Mouse (Mus musculus): ENCODE measurements around the gene Madcam1. TPM values are rescaled to one million over a fixed set of nuclear protein-coding genes. Genes with fewer than 3 reads are reported as not detected.
A peak's percentile ranks its signal among the peaks of the same experiment; 100 is the strongest.

Madcam1 gene
- polyA plus RNA-seq, 1 experiment from 2014 or later = 8.5 TPM

GRCm38 (mm10) chr10:79714996-79715395 is 50.6 kb downstream of the Madcam1 start:
- no peak overlapping the region for H3K4me2 ChIP-seq (ENCODE audit: low read depth, low read length)
- no peak for ATAC-seq (ENCODE audit: low read depth)
- H3K27me3 ChIP-seq (replicated peaks; ENCODE audit: control insufficient read depth, insufficient read depth, low read length) = peaks cover 47% of the 10 kb centered on the region

DNA sequence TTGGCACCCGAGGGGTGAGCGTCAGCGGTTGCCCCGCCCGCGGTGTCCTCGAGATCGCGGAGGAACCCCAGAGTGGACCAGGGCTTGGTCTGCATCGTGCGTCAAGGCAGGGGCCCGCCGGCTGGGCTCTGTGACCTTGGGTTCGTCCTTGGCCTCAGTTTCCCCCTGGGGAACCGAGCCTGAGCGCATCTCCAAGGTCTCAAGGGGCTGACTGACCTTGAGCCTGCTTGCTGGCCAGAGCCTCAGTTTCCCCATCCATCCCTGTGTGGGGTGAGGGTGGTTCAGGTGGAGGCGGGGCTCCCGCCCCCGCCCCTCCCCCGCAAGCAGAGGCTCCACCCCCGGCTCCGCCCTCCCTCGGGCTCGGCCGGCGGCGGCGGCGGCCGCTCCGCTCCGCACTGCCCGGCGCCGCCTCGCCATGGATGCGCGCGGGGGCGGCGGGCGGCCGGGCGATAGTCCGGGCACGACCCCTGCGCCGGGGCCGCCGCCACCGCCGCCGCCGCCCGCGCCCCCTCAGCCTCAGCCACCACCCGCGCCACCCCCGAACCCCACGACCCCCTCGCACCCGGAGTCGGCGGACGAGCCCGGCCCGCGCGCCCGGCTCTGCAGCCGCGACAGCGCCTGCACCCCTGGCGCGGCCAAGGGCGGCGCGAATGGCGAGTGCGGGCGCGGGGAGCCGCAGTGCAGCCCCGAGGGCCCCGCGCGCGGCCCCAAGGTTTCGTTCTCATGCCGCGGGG is 52.1 kb downstream of the Madcam1 start, which contains the start of gene Hcn2:
Hcn2 (plus strand) TSS at position 381 of the 734 bp plus-strand sequence.
- H3K4me3 ChIP-seq (ENCODE audit: low read depth, low read length) = peak within 1 kb of the TSS; percentile 57
- peak within 1 kb of the TSS; percentile 52; the same call in 1 of the 2 replicates for H3K9ac ChIP-seq (ENCODE audit: low read depth, low read length)
- H3K27ac ChIP-seq (replicated peaks; ENCODE audit: low read depth, low read length) = no peak within 1 kb of the TSS
- peaks cover 47% of the 10 kb centered on the region for H3K27me3 ChIP-seq (replicated peaks; ENCODE audit: control insufficient read depth, insufficient read depth, low read length)
- H3K9me3 ChIP-seq (ENCODE audit: control insufficient read depth, low read length) = no peaks in the 10 kb centered on the region
- peaks cover 8% of the 10 kb centered on the region for H3K36me3 ChIP-seq (ENCODE audit: control insufficient read depth, insufficient read depth, low read length)
- ATAC-seq (ENCODE audit: low read depth) = peak; percentile 17; the same call in 1 of the 2 replicates
- 10% methylated on average over 18 of the region's 91 CpGs for WGBS
- peaks cover 6% of the 10 kb centered on the region; the same call in 1 of the 2 replicates for H3K4me1 ChIP-seq (ENCODE audit: control insufficient read depth, insufficient read depth, low read length)
- no peak for DNase-seq (ENCODE audit: low spot score)
- peak within 1 kb of the TSS; percentile 98 for H3K4me2 ChIP-seq (ENCODE audit: low read depth, low read length)

More at GRCm38 (mm10) chr10:79714996-79715395, 50.6 kb downstream of the Madcam1 start:
- H3K27ac ChIP-seq (replicated peaks; ENCODE audit: low read depth, low read length) = no peak overlapping the region
- peaks cover 23% of the 10 kb centered on the region for H3K36me3 ChIP-seq (ENCODE audit: control insufficient read depth, insufficient read depth, low read length)
- no peaks in the 10 kb centered on the region for H3K9me3 ChIP-seq (ENCODE audit: control insufficient read depth, low read length)
- 61% methylated on average over 4 of the region's 4 CpGs for WGBS
- DNase-seq (ENCODE audit: low spot score) = no peak
- H3K4me1 ChIP-seq (ENCODE audit: control insufficient read depth, insufficient read depth, low read length) = peaks cover 6% of the 10 kb centered on the region; the same call in 1 of the 2 replicates
- no peak overlapping the region for H3K9ac ChIP-seq (ENCODE audit: low read depth, low read length)
- no peak overlapping the region for H3K4me3 ChIP-seq (ENCODE audit: low read depth, low read length)

- WGBS = 7% methylated on average over 6 of the region's 44 CpGs
- Histone ChIP-seq H3K4me2 (ENCODE audit: low read depth, low read length) (peak overlapping the region; percentile 98), H3K27ac (replicated peaks; ENCODE audit: low read depth, low read length) (no peak overlapping the region), H3K9ac (ENCODE audit: low read depth, low read length) (peak overlapping the region; percentile 52; the same call in 1 of the 2 replicates), H3K9me3 (ENCODE audit: control insufficient read depth, low read length) (no peaks in the 10 kb centered on the region), H3K36me3 (ENCODE audit: control insufficient read depth, insufficient read depth, low read length) (peaks cover 3% of the 10 kb centered on the region), H3K4me1 (ENCODE audit: control insufficient read depth, insufficient read depth, low read length) (peaks cover 6% of the 10 kb centered on the region; the same call in 1 of the 2 replicates), H3K27me3 (replicated peaks; ENCODE audit: control insufficient read depth, insufficient read depth, low read length) (peaks cover 47% of the 10 kb centered on the region), H3K4me3 (ENCODE audit: low read depth, low read length) (peak overlapping the region; percentile 57)
- ATAC-seq (ENCODE audit: low read depth) (no peak), DNase-seq (ENCODE audit: low spot score) (no peak)
Measured at GRCm38 (mm10) chr10:79716988-79717355, 52.6 kb downstream of the Madcam1 start.

DNA sequence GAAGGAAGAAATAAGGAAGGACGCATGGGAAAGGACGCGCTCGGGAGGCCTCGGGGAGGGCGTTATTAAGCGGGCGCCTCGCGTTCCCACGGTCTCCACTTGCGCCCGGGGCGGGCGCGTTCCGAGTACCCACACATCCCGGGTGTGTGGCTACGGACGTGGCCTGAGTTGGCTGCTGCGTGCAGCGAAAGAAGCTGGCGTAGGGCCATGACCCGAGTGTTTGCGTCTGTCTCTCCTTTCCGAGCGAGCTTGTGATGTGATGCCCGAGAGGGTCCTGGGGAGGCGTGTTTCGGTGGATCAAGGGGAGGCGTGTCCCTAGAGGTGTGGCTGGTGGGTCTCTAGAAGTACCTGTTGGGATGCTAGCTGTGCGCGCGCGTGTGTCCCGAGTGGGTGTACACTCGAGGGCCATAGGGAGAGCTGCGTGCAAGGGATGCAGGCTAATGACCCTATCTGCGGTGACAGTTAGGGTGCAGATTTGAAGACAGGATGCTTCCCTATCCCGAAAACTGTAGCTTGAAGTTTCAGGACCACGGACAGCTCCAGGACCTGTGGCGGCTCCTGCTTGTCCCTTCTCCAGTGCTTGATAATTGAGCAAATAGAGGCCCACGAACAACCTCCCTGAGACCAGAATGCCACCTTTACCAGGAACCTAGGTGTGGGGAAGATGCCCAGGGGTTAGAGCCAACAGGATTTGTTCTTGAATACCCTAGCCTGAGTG is 53.4 kb downstream of the Madcam1 start:
- ATAC-seq (ENCODE audit: low read depth) (no peak), DNase-seq (ENCODE audit: low spot score) (peak; percentile 81)
- peak overlapping the region; percentile 98 for H3K4me2 ChIP-seq (ENCODE audit: low read depth, low read length)
- H3K36me3 ChIP-seq (ENCODE audit: control insufficient read depth, insufficient read depth, low read length) = no peaks in the 10 kb centered on the region
- peaks cover 6% of the 10 kb centered on the region; the same call in 1 of the 2 replicates for H3K4me1 ChIP-seq (ENCODE audit: control insufficient read depth, insufficient read depth, low read length)
- H3K4me3 ChIP-seq (ENCODE audit: low read depth, low read length) = peak overlapping the region; percentile 57
- peaks cover 47% of the 10 kb centered on the region for H3K27me3 ChIP-seq (replicated peaks; ENCODE audit: control insufficient read depth, insufficient read depth, low read length)
- 3% methylated on average over 39 of the region's 43 CpGs for WGBS
- H3K9ac ChIP-seq (ENCODE audit: low read depth, low read length) = no peak overlapping the region
- no peaks in the 10 kb centered on the region for H3K9me3 ChIP-seq (ENCODE audit: control insufficient read depth, low read length)
- no peak overlapping the region for H3K27ac ChIP-seq (replicated peaks; ENCODE audit: low read depth, low read length)

Other genes starting within 250 kb of the Madcam1 start
- gene Vmn2r83, start 195.8 kb upstream of the Madcam1 start, polyA plus RNA-seq (2014; fragmentation: Nextera tagmentation; extraction: Ambion mirVana) = not detected in 2 replicates
- 18.1 and 19.9 TPM in 2 replicates for gene Plpp2, start 130.8 kb upstream of the Madcam1 start, polyA plus RNA-seq (2014; fragmentation: Nextera tagmentation; extraction: Ambion mirVana)
- 44.6 and 50.9 TPM in 2 replicates for gene Mier2, start 109.4 kb upstream of the Madcam1 start, polyA plus RNA-seq (2014; fragmentation: Nextera tagmentation; extraction: Ambion mirVana)
- not detected in 2 replicates for gene Theg, start 77.2 kb upstream of the Madcam1 start, polyA plus RNA-seq (2014; fragmentation: Nextera tagmentation; extraction: Ambion mirVana)
- gene C2cd4c, start 50.5 kb upstream of the Madcam1 start, polyA plus RNA-seq (2014; fragmentation: Nextera tagmentation; extraction: Ambion mirVana) = 0.09 TPM in 1 of 2 replicates, not detected in the other
- 11.3 and 11.4 TPM in 2 replicates for gene Shc2, start 26.6 kb upstream of the Madcam1 start, polyA plus RNA-seq (2014; fragmentation: Nextera tagmentation; extraction: Ambion mirVana)
- gene Odf3l2, start 18.8 kb upstream of the Madcam1 start, polyA plus RNA-seq (2014; fragmentation: Nextera tagmentation; extraction: Ambion mirVana) = not detected in 2 replicates
- gene Tpgs1, start 4.8 kb downstream of the Madcam1 start, polyA plus RNA-seq (2014; fragmentation: Nextera tagmentation; extraction: Ambion mirVana) = 58.7 and 65.3 TPM in 2 replicates
- 106 TPM in 2 replicates for gene Cdc34, start 17.6 kb downstream of the Madcam1 start, polyA plus RNA-seq (2014; fragmentation: Nextera tagmentation; extraction: Ambion mirVana)
- 0.31 and 0.51 TPM in 2 replicates for gene Gzmm, start 24.5 kb downstream of the Madcam1 start, polyA plus RNA-seq (2014; fragmentation: Nextera tagmentation; extraction: Ambion mirVana)
- gene Bsg, start 39.9 kb downstream of the Madcam1 start, polyA plus RNA-seq (2014; fragmentation: Nextera tagmentation; extraction: Ambion mirVana) = 846 and 847 TPM in 2 replicates
- gene Hcn2, start 52.1 kb downstream of the Madcam1 start, polyA plus RNA-seq (2014; fragmentation: Nextera tagmentation; extraction: Ambion mirVana) = 0.15 and 0.20 TPM in 2 replicates
- 32.5 and 33.6 TPM in 2 replicates for gene Polrmt, start 82.0 kb downstream of the Madcam1 start, polyA plus RNA-seq (2014; fragmentation: Nextera tagmentation; extraction: Ambion mirVana)
- gene Fgf22, start 90.5 kb downstream of the Madcam1 start, polyA plus RNA-seq (2014; fragmentation: Nextera tagmentation; extraction: Ambion mirVana) = 0.35 and 0.38 TPM in 2 replicates
- gene Rnf126, start 102.4 kb downstream of the Madcam1 start, polyA plus RNA-seq (2014; fragmentation: Nextera tagmentation; extraction: Ambion mirVana) = 77.5 and 78.9 TPM in 2 replicates
- gene Fstl3, start 112.7 kb downstream of the Madcam1 start, polyA plus RNA-seq (2014; fragmentation: Nextera tagmentation; extraction: Ambion mirVana) = 8.3 and 10.7 TPM in 2 replicates
- 0.16 TPM in 1 of 2 replicates, not detected in the other for gene Prss57, start 126.4 kb downstream of the Madcam1 start, polyA plus RNA-seq (2014; fragmentation: Nextera tagmentation; extraction: Ambion mirVana)
- 62.5 and 75.4 TPM in 2 replicates for gene Palm, start 129.0 kb downstream of the Madcam1 start, polyA plus RNA-seq (2014; fragmentation: Nextera tagmentation; extraction: Ambion mirVana)
- gene Misp, start 156.4 kb downstream of the Madcam1 start, polyA plus RNA-seq (2014; fragmentation: Nextera tagmentation; extraction: Ambion mirVana) = 2.3 and 3.9 TPM in 2 replicates
- 198 and 254 TPM in 2 replicates for gene Ptbp1, start 189.9 kb downstream of the Madcam1 start, polyA plus RNA-seq (2014; fragmentation: Nextera tagmentation; extraction: Ambion mirVana)
- gene Prtn3, start 209.9 kb downstream of the Madcam1 start, polyA plus RNA-seq (2014; fragmentation: Nextera tagmentation; extraction: Ambion mirVana) = 4.1 and 6.7 TPM in 2 replicates
- 32.4 and 50.2 TPM in 2 replicates for gene Plppr3, start 210.1 kb downstream of the Madcam1 start, polyA plus RNA-seq (2014; fragmentation: Nextera tagmentation; extraction: Ambion mirVana)
- 0.64 and 2.0 TPM in 2 replicates for gene Elane, start 221.7 kb downstream of the Madcam1 start, polyA plus RNA-seq (2014; fragmentation: Nextera tagmentation; extraction: Ambion mirVana)
- 0.22 TPM in 1 of 2 replicates, not detected in the other for gene Cfd, start 226.3 kb downstream of the Madcam1 start, polyA plus RNA-seq (2014; fragmentation: Nextera tagmentation; extraction: Ambion mirVana)
- 33.7 and 40.2 TPM in 2 replicates for gene Med16, start 244.4 kb downstream of the Madcam1 start, polyA plus RNA-seq (2014; fragmentation: Nextera tagmentation; extraction: Ambion mirVana)
- gene Gm26602, start 246.3 kb downstream of the Madcam1 start, polyA plus RNA-seq (2014; fragmentation: Nextera tagmentation; extraction: Ambion mirVana) = 4.1 and 6.7 TPM in 2 replicates